Mouse (Mus musculus) embryonic facial prominence, embryonic 12.5 days (tissue): Measurements from ENCODE around the gene Lasp1. TPM values are rescaled to one million over a fixed set of nuclear protein-coding genes. Genes with fewer than 3 reads are reported as not detected.

Source experiments
- ATAC-seq: fragments of 200-750 bp; cut with Nextera tagmentation; 2 replicates; pipeline ENCODE4 v1.8.0; 2017; ENCODE audit not compliant: insufficient number of reproducible peaks, insufficient read depth, low FRiP score, low TSS enrichment
- H3K27ac ChIP-seq: fragments of 300-500 bp; sonication (generic); 2 replicates; pipeline ENCODE4 v1.5.1; 2016; ENCODE audit warnings: mild to moderate bottlenecking
- H3K27me3 ChIP-seq: fragments of 300-500 bp; sonication (generic); 2 replicates; pipeline ENCODE4 v1.6.1; 2016; ENCODE audit warnings: mild to moderate bottlenecking, moderate library complexity
- H3K36me3 ChIP-seq: fragments of 300-500 bp; sonication (generic); 2 replicates; pipeline ENCODE4 v1.6.1; 2016; ENCODE audit warnings: mild to moderate bottlenecking
- H3K4me1 ChIP-seq: fragments of 300-500 bp; sonication (generic); 2 replicates; pipeline ENCODE4 v1.6.1; 2016
- H3K4me2 ChIP-seq: fragments of 300-500 bp; sonication (generic); replicated peaks from 2 replicates; pipeline ENCODE4 v1.6.1; 2016; ENCODE audit warnings: mild to moderate bottlenecking, moderate library complexity
- H3K4me3 ChIP-seq: fragments of 300-500 bp; sonication (generic); 2 replicates; pipeline ENCODE4 v1.5.1; 2016; ENCODE audit warnings: mild to moderate bottlenecking
- H3K9ac ChIP-seq: fragments of 300-500 bp; sonication (generic); 2 replicates; pipeline ENCODE4 v1.6.1; 2016; ENCODE audit warnings: mild to moderate bottlenecking, moderate library complexity
- H3K9me3 ChIP-seq: fragments of 300-500 bp; sonication (generic); 2 replicates; pipeline ENCODE4 v1.6.1; 2016; ENCODE audit warnings: mild to moderate bottlenecking, moderate library complexity
- WGBS: fragments of 180-500 bp; shearing (Covaris S2); methylation state at CpG from one replicate; pipeline ENCODE4 v1.1.7; 2016; 5-methylcytosine and 5-hydroxymethylcytosine counted together
- polyA plus RNA-seq: library from polyadenylated mRNA; unstranded; fragments of >200 nt; fragmentation: Nextera tagmentation; extraction: Ambion mirVana; gene quantifications from 2 replicates; pipeline ENCODE4 v1.2.1, GENCODE M21; 2016

Gene Lasp1
- polyA plus RNA-seq, 1 experiment from 2014 or later, result 117 TPM

DNA sequence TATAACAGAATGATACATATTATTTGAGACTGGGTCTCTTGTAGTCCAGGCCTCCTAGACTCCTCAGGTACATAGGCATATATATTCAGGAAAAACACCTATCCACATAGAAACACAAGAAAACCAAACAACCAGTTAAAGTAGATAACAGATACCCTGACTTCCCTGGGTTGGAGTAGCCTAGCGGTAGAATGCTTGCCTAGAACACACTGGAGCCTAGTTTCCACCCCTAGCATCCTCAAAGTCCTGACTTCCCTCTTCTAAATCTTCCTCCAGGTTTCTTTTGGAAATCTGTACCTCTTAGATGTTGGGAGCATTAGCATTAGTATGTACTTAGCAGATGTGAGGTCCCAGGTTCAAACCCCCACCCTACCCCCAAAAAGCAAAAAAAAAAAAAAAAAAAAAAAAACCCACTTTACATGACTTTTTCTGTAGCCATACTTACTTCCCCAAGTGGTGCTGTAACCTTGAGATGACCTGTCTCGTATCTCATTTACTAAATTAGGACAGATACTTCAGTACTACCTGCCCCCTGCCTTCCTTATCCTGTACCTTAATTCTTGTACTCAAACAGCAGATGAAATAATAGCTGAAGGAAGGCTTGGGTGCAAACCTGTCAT lies 86.6 kb downstream of the Lasp1 start:
- H3K27ac ChIP-seq, result no peak overlapping the region
- no peak overlapping the region for H3K4me2 ChIP-seq
- ATAC-seq, result no peak
- no peaks in the 10 kb centered on the region for H3K4me1 ChIP-seq
- no peaks in the 10 kb centered on the region for H3K27me3 ChIP-seq
- no peaks in the 10 kb centered on the region for H3K36me3 ChIP-seq
- H3K9ac ChIP-seq, result no peak overlapping the region
- H3K4me3 ChIP-seq, result peak overlapping the region; percentile 54; the same call in 1 of the 2 replicates
- H3K9me3 ChIP-seq, result no peaks in the 10 kb centered on the region
- 91% methylated on average over 2 of the region's 2 CpGs for WGBS

Other genes with a start within 250 kb of the Lasp1 start
- gene Srcin1, start 222.8 kb upstream of the Lasp1 start, polyA plus RNA-seq, result 1.00 and 1.3 TPM in 2 replicates
- 15.3 and 16.4 TPM in 2 replicates for gene Epop, start 169.3 kb upstream of the Lasp1 start, polyA plus RNA-seq
- gene Mllt6, start 135.6 kb upstream of the Lasp1 start, polyA plus RNA-seq, result 3.2 and 3.4 TPM in 2 replicates
- 11.6 and 13.7 TPM in 2 replicates for gene Cisd3, start 113.2 kb upstream of the Lasp1 start, polyA plus RNA-seq
- gene Pcgf2, start 98.5 kb upstream of the Lasp1 start, polyA plus RNA-seq, result 20.6 and 21.6 TPM in 2 replicates
- 447 and 479 TPM in 2 replicates for gene Psmb3, start 95.6 kb upstream of the Lasp1 start, polyA plus RNA-seq
- gene Pip4k2b, start 54.3 kb upstream of the Lasp1 start, polyA plus RNA-seq, result 2.6 and 3.0 TPM in 2 replicates
- gene Cwc25, start 32.4 kb upstream of the Lasp1 start, polyA plus RNA-seq, result 23.1 and 24.8 TPM in 2 replicates
- 0.39 TPM in 1 of 2 replicates, not detected in the other for gene 1700001P01Rik, start 23.1 kb upstream of the Lasp1 start, polyA plus RNA-seq
- gene Rpl23, start 16.6 kb upstream of the Lasp1 start, polyA plus RNA-seq, result 474 and 481 TPM in 2 replicates
- gene B230217C12Rik, start 41.8 kb downstream of the Lasp1 start, polyA plus RNA-seq, result 11.3 and 12.4 TPM in 2 replicates
- gene Fbxo47, start 85.2 kb downstream of the Lasp1 start, polyA plus RNA-seq, result 0.50 and 0.51 TPM in 2 replicates
- gene Plxdc1, start 187.4 kb downstream of the Lasp1 start, polyA plus RNA-seq, result 0.32 and 0.70 TPM in 2 replicates
- 6.9 and 7.6 TPM in 2 replicates for gene Arl5c, start 197.2 kb downstream of the Lasp1 start, polyA plus RNA-seq
- 14.8 and 16.6 TPM in 2 replicates for gene Cacnb1, start 224.0 kb downstream of the Lasp1 start, polyA plus RNA-seq
- 942 and 959 TPM in 2 replicates for gene Rpl19, start 227.7 kb downstream of the Lasp1 start, polyA plus RNA-seq